Mouse (Mus musculus) olfactory bulb, adult 2 months (tissue): ENCODE results near the gene Vax2. TPM values are rescaled to one million over a fixed set of nuclear protein-coding genes. Genes with fewer than 3 reads are reported as not detected.

Experiments used
- H3K27ac ChIP-seq: fragments of 200-500 bp; 2 replicates; pipeline ENCODE4 v1.5.1; 2012; ENCODE audit warnings: low read depth, low read length; ENCODE audit not compliant: insufficient read depth
- H3K4me1 ChIP-seq: fragments of 200-500 bp; 2 replicates; pipeline ENCODE4 v1.6.1; 2012; ENCODE audit warnings: low read length; ENCODE audit not compliant: control insufficient read depth, insufficient read depth
- H3K4me3 ChIP-seq: fragments of 200-500 bp; 2 replicates; pipeline ENCODE4 v1.5.1; 2012; ENCODE audit warnings: mild to moderate bottlenecking, low read depth, low read length, moderate library complexity; ENCODE audit not compliant: insufficient read depth
- CTCF ChIP-seq: fragments of 200-500 bp; IDR thresholded peaks from 2 replicates; pipeline ENCODE4 v1.5.1; 2012; ENCODE audit warnings: low read depth, mild to moderate bottlenecking, low read length, moderate library complexity; ENCODE audit not compliant: insufficient read depth
- POLR2A ChIP-seq: fragments of 200-500 bp; IDR thresholded peaks from 2 replicates; pipeline ENCODE4 v1.6.1; 2012; ENCODE audit warnings: mild to moderate bottlenecking, low read depth, low read length, moderate library complexity; ENCODE audit not compliant: insufficient read depth
- WGBS: fragments of 180-500 bp; shearing (Covaris S2); methylation state at CpG from one replicate; pipeline ENCODE4 v1.1.7; 2018; 5-methylcytosine and 5-hydroxymethylcytosine counted together
- polyA plus RNA-seq: library from polyadenylated mRNA; stranded (reverse); fragments of >200 nt; gene quantifications from 2 replicates; pipeline ENCODE4 v1.2.4, GENCODE M21; 2012; ENCODE audit warnings: low replicate concordance; ENCODE audit not compliant: missing spikeins, insufficient read depth, insufficient read length

The Vax2 gene
- polyA plus RNA-seq, 1 experiment = not detected

DNA sequence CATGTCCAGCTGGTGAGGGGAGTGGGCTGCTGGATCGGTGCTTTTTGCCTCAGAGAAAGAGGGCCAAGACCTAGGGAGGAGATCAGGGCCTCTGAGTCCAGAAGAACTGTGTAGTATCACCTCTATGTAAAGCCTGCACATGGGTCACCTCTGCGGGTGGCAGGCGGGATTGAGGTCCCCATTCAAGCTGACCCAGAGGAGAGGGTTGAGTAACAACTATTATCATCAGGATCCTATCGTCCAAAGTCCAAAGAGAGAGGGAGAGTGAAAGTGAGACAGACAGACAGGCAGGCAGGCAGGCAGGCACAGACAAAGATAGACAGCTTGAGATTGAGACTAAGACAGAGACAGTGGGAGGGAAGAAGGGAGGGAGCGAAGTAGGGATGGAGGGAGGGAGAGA lies 32.1 kb downstream of the Vax2 start:
- no peaks in the 10 kb centered on the region for H3K4me1 ChIP-seq
- WGBS = 66% methylated on average over 5 of the region's 5 CpGs
- H3K27ac ChIP-seq = no peak overlapping the region
- H3K4me3 ChIP-seq = no peak overlapping the region
- TF ChIP-seq POLR2A = no peak
- TF ChIP-seq CTCF = no peak

GRCm38 (mm10) chr6:83744126-83744525 lies 33.1 kb downstream of the Vax2 start:
- 79% methylated on average over 5 of the region's 5 CpGs for WGBS
- no peak for TF ChIP-seq POLR2A
- TF ChIP-seq CTCF = no peak
- Histone ChIP-seq H3K4me1 (no peaks in the 10 kb centered on the region), H3K27ac (no peak overlapping the region), H3K4me3 (no peak overlapping the region)

GRCm38 (mm10) chr6:83744557-83744956 lies 33.5 kb downstream of the Vax2 start:
- no peak overlapping the region for H3K4me3 ChIP-seq
- H3K4me1 ChIP-seq = no peaks in the 10 kb centered on the region
- H3K27ac ChIP-seq = no peak overlapping the region
- no peak for TF ChIP-seq CTCF
- TF ChIP-seq POLR2A = no peak
- WGBS = 75% methylated on average over 5 of the region's 5 CpGs

- H3K27ac ChIP-seq = no peak overlapping the region
- 47% methylated on average over 2 of the region's 2 CpGs for WGBS
- no peak for TF ChIP-seq POLR2A
- no peaks in the 10 kb centered on the region for H3K4me1 ChIP-seq
- H3K4me3 ChIP-seq = no peak overlapping the region
These were observed 34.4 kb downstream of the Vax2 start for GRCm38 (mm10) chr6:83745466-83745865.

- Histone ChIP-seq H3K4me3 (no peak overlapping the region), H3K4me1 (no peaks in the 10 kb centered on the region), H3K27ac (no peak overlapping the region)
- no peak for TF ChIP-seq POLR2A
- TF ChIP-seq CTCF = no peak
- WGBS = 74% methylated on average over 3 of the region's 3 CpGs
These were observed 38.2 kb downstream of the Vax2 start for GRCm38 (mm10) chr6:83749286-83749685.

DNA sequence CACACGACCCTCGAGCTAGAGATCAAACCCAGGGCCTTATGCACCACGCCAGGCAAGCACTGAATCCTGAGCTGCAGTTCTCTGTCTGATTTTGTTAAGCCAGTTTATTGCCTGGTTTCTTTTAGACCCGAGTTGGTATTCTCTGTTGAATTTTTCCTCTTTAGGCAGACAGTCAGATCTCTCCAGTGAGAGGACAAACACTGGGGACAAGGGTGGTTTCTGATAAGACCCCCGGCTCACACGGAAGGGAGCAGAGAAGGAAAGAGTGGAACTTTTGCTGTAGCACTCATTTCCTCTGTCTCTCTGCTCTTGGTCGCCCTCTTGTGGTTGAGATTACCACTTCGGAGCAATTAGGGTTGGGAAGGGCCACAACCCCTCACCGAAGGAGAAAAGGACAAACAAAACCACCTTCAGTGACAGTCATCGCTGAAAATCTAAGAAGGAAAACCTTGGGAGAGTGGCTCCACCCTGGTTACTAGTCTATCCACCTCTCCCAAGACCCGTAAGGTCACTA lies 39.2 kb downstream of the Vax2 start:
- TF ChIP-seq POLR2A (no peak), CTCF (peak; percentile 41; the same call in 1 of the 2 replicates)

GRCm38 (mm10) chr6:83756051-83756450 lies 45.0 kb downstream of the Vax2 start:
- WGBS = 84% methylated on average over 9 of the region's 9 CpGs
- Histone ChIP-seq H3K27ac (no peak overlapping the region), H3K4me1 (0 out of 2 replicates have a peak, but pooled peaks cover 5% of the 10 kb centered on the region), H3K4me3 (no peak overlapping the region)
- TF ChIP-seq CTCF (no peak), POLR2A (no peak)

More for the DNA sequence above, 39.2 kb downstream of the Vax2 start:
- WGBS = 13% methylated on average over 11 of the region's 11 CpGs
- no peaks in the 10 kb centered on the region for H3K4me1 ChIP-seq
- H3K27ac ChIP-seq = no peak overlapping the region
- H3K4me3 ChIP-seq = no peak overlapping the region

DNA sequence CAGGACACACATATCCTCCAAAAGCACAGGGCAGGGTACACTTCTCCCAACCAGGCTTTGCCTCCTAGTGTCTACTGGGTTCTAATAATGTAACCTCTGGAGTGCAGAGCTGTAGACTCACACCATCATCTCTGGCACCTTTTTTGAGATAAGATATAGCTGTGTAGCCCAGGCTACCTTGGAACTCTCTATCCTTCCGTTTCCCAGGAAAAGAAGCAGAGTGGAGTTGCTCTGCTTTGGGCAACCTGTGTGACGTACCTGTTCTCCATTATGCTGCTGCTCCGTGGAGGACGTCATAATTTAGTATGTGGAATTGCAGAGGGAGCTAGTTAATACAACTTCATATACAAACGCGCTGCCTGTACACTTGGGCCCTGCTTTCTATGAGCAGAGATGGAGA lies 51.3 kb downstream of the Vax2 start, which contains the start of gene Ankrd53:
Gene Ankrd53 (plus strand): TSS at position 301 of the 400 bp plus-strand sequence.
- WGBS = 66% methylated on average over 6 of the region's 6 CpGs
- Histone ChIP-seq H3K4me1 (peaks cover 11% of the 10 kb centered on the region; the same call in 1 of the 2 replicates), H3K4me3 (no peak within 1 kb of the TSS), H3K27ac (no peak within 1 kb of the TSS)
- TF ChIP-seq POLR2A (no peak), CTCF (no peak)

GRCm38 (mm10) chr6:83762880-83763431 lies 51.9 kb downstream of the Vax2 start:
- 30% methylated on average over 35 of the region's 35 CpGs for WGBS
- no peak for TF ChIP-seq CTCF
- TF ChIP-seq POLR2A = no peak
- no peak overlapping the region for H3K4me3 ChIP-seq
- H3K4me1 ChIP-seq = peaks cover 10% of the 10 kb centered on the region; the same call in 1 of the 2 replicates
- H3K27ac ChIP-seq = no peak overlapping the region

GRCm38 (mm10) chr6:83766982-83767381 lies 55.9 kb downstream of the Vax2 start:
- no peak overlapping the region for H3K27ac ChIP-seq
- no peak overlapping the region for H3K4me3 ChIP-seq
- TF ChIP-seq CTCF = no peak
- no peak for TF ChIP-seq POLR2A
- H3K4me1 ChIP-seq = peaks cover 6% of the 10 kb centered on the region; the same call in 1 of the 2 replicates
- WGBS = 95% methylated on average over 3 of the region's 3 CpGs
